Comparison of ENCODE assay signal across 7 mouse cellular contexts in genomic region chr11:121261074-121261473, GRCm38 (mm10). TPM values are rescaled to one million over a fixed set of nuclear protein-coding genes. Genes with fewer than 3 reads are reported as not detected.
A peak's percentile ranks its signal among the peaks of the same experiment; 100 is the strongest.
DNase-seq lines count a peak whose midpoint lies in the region; ATAC-seq and TF ChIP-seq lines count a peak whose summit lies in the region.

No protein-coding gene starts in this region.

- no peak for DNase-seq in lung, postnatal 0 days (ENCODE audit: low spot score)
- DNase-seq in lung, adult 18-20 months: no peak
- no peak for DNase-seq in limb, embryonic 14.5 days (ENCODE audit: low spot score)
- DNase-seq in thymus, postnatal 14 days: no peak
- DNase-seq in layer of hippocampus, adult 8-10 months (ENCODE audit: low spot score in 2 of 2): no peak

- no peaks in the 10 kb centered on the region for H3K9me3 ChIP-seq in lung, postnatal 0 days (ENCODE audit: low read length)
- H3K9me3 ChIP-seq in forebrain, embryonic 12.5 days: no peaks in the 10 kb centered on the region
- no peaks in the 10 kb centered on the region for H3K9me3 ChIP-seq in limb, embryonic 14.5 days (ENCODE audit: control insufficient read depth, low read length)
- H3K9me3 ChIP-seq in stomach, embryonic 14.5 days (ENCODE audit: control insufficient read depth, low read depth, low read length): no peaks in the 10 kb centered on the region

- H3K4me2 ChIP-seq in lung, postnatal 0 days (replicated peaks; ENCODE audit: low read depth, low read length): peak overlapping the region; percentile 93
- H3K4me2 ChIP-seq in forebrain, embryonic 12.5 days: peak overlapping the region; percentile 95
- H3K4me2 ChIP-seq in limb, embryonic 14.5 days (replicated peaks; ENCODE audit: low read depth, low read length, severe bottlenecking): peak overlapping the region; percentile 70
- H3K4me2 ChIP-seq in stomach, embryonic 14.5 days (replicated peaks; ENCODE audit: low read depth, low read length): peak overlapping the region; percentile 78

- H3K4me1 ChIP-seq in lung, postnatal 0 days (ENCODE audit: insufficient read depth, low read depth, low read length): peaks cover 7% of the 10 kb centered on the region; the same call in 1 of the 2 replicates
- peaks cover 20% of the 10 kb centered on the region for H3K4me1 ChIP-seq in forebrain, embryonic 12.5 days
- H3K4me1 ChIP-seq in limb, embryonic 14.5 days (ENCODE audit: control insufficient read depth, insufficient read depth, low read length): peaks cover 12% of the 10 kb centered on the region
- peaks cover 13% of the 10 kb centered on the region; the same call in 1 of the 2 replicates for H3K4me1 ChIP-seq in stomach, embryonic 14.5 days (ENCODE audit: control insufficient read depth, insufficient read depth, low read length)

- 37% methylated on average over 2 of the region's 2 CpGs for WGBS in lung, postnatal 0 days
- whole genome bisulfite sequencing in forebrain, embryonic 12.5 days: 48% methylated on average over 2 of the region's 2 CpGs
- WGBS in limb, embryonic 14.5 days: 57% methylated on average over 2 of the region's 2 CpGs
- 52% methylated on average over 2 of the region's 2 CpGs for WGBS in stomach, embryonic 14.5 days

- no peak for TF ChIP-seq EP300 in lung, postnatal 0 days (IDR thresholded peaks at IDR 0.05)

- H3K4me3 ChIP-seq in lung, postnatal 0 days (ENCODE audit: low read depth, low read length): peak overlapping the region; percentile 94
- peak overlapping the region; percentile 100 for H3K4me3 ChIP-seq in forebrain, embryonic 12.5 days (replicated peaks)
- H3K4me3 ChIP-seq in limb, embryonic 14.5 days (replicated peaks; ENCODE audit: low read length): peak overlapping the region; percentile 97
- H3K4me3 ChIP-seq in stomach, embryonic 14.5 days (ENCODE audit: low read depth, low read length): peak overlapping the region; percentile 99

- no peak for ATAC-seq in lung, postnatal 0 days
- ATAC-seq in forebrain, embryonic 12.5 days (ENCODE audit: low FRiP score): no peak
- ATAC-seq in limb, embryonic 14.5 days (ENCODE audit: low FRiP score, low read depth): no peak
- ATAC-seq in stomach, embryonic 14.5 days (ENCODE audit: insufficient number of reproducible peaks, insufficient read depth, low FRiP score, low read depth): no peak

- H3K27me3 ChIP-seq in lung, postnatal 0 days (replicated peaks; ENCODE audit: insufficient read depth, low read length): no peaks in the 10 kb centered on the region
- no peaks in the 10 kb centered on the region for H3K27me3 ChIP-seq in forebrain, embryonic 12.5 days
- no peaks in the 10 kb centered on the region for H3K27me3 ChIP-seq in limb, embryonic 14.5 days (ENCODE audit: control insufficient read depth, insufficient read depth, low read length)
- no peaks in the 10 kb centered on the region for H3K27me3 ChIP-seq in stomach, embryonic 14.5 days (ENCODE audit: control insufficient read depth, insufficient read depth, low read length)

- no peaks in the 10 kb centered on the region for H3K36me3 ChIP-seq in lung, postnatal 0 days (ENCODE audit: insufficient read depth, low read length)
- peaks cover 47% of the 10 kb centered on the region for H3K36me3 ChIP-seq in forebrain, embryonic 12.5 days (replicated peaks)
- H3K36me3 ChIP-seq in limb, embryonic 14.5 days (ENCODE audit: control insufficient read depth, insufficient read depth, low read length): peaks cover 26% of the 10 kb centered on the region
- H3K36me3 ChIP-seq in stomach, embryonic 14.5 days (ENCODE audit: control insufficient read depth, insufficient read depth, low read length): peaks cover 12% of the 10 kb centered on the region; the same call in 1 of the 2 replicates

- peak overlapping the region; percentile 90 for H3K9ac ChIP-seq in lung, postnatal 0 days (replicated peaks; ENCODE audit: low read depth)
- peak overlapping the region; percentile 99 for H3K9ac ChIP-seq in forebrain, embryonic 12.5 days
- peak overlapping the region; percentile 94 for H3K9ac ChIP-seq in limb, embryonic 14.5 days (ENCODE audit: low read depth, low read length, severe bottlenecking)
- H3K9ac ChIP-seq in stomach, embryonic 14.5 days (replicated peaks; ENCODE audit: low read depth, low read length): peak overlapping the region; percentile 93

- no peak for TF ChIP-seq POLR2A in limb, embryonic 14.5 days (IDR thresholded peaks at IDR 0.05; ENCODE audit: borderline replicate concordance, extremely low read depth, insufficient read depth, insufficient read length)

- no peak for TF ChIP-seq CTCF in lung, postnatal 0 days (IDR thresholded peaks at IDR 0.05)

- H3K27ac ChIP-seq in lung, postnatal 0 days (ENCODE audit: low read length): no peak overlapping the region
- no peak overlapping the region for H3K27ac ChIP-seq in forebrain, embryonic 12.5 days
- H3K27ac ChIP-seq in limb, embryonic 14.5 days (replicated peaks; ENCODE audit: low read depth, low read length): no peak overlapping the region
- no peak overlapping the region for H3K27ac ChIP-seq in stomach, embryonic 14.5 days (ENCODE audit: low read length)

RNA-seq across cellular contexts. Expression of gene Foxk2, which starts 1.3 kb away (rescaled TPM):
- 4.0 and 5.1 TPM in 2 replicates for polyA plus RNA-seq in lung, postnatal 0 days (2015; fragmentation: Nextera tagmentation; extraction: Ambion mirVana)
- polyA plus RNA-seq in forebrain, embryonic 12.5 days (2016; fragmentation: Nextera tagmentation; extraction: Ambion mirVana): 13.0 and 13.8 TPM in 2 replicates
- 43.7 and 54.2 TPM in 2 replicates for polyA plus RNA-seq in limb, embryonic 14.5 days (2012; rRNA removed)
- 11.1 and 13.7 TPM in 2 replicates for polyA plus RNA-seq in limb, embryonic 14.5 days (2014; fragmentation: Nextera tagmentation; extraction: Ambion mirVana)
- 9.6 and 11.6 TPM in 2 replicates for polyA plus RNA-seq in stomach, embryonic 14.5 days (2014; fragmentation: Nextera tagmentation; extraction: Ambion mirVana)
- 10 to 100 TPM; 65.3 to 83.7 (median 78.3) TPM for total RNA-seq in layer of hippocampus, adult 8-10 months (2022)

RNA-seq across cellular contexts. Expression of gene Narf, which starts 24.0 kb away (rescaled TPM):
- polyA plus RNA-seq in lung, postnatal 0 days (2015; fragmentation: Nextera tagmentation; extraction: Ambion mirVana): 15.8 and 18.7 TPM in 2 replicates
- polyA plus RNA-seq in forebrain, embryonic 12.5 days (2016; fragmentation: Nextera tagmentation; extraction: Ambion mirVana): 65.0 and 72.4 TPM in 2 replicates
- 44.1 and 52.3 TPM in 2 replicates for polyA plus RNA-seq in limb, embryonic 14.5 days (2012; rRNA removed)
- polyA plus RNA-seq in limb, embryonic 14.5 days (2014; fragmentation: Nextera tagmentation; extraction: Ambion mirVana): 49.4 and 58.5 TPM in 2 replicates
- 43.2 and 53.8 TPM in 2 replicates for polyA plus RNA-seq in stomach, embryonic 14.5 days (2014; fragmentation: Nextera tagmentation; extraction: Ambion mirVana)
- total RNA-seq in layer of hippocampus, adult 8-10 months (2022): 10 to 100 TPM; 42.9 to 71.2 (median 51.7) TPM

RNA-seq across cellular contexts. Expression of gene Cybc1, which starts 32.0 kb away (rescaled TPM):
- polyA plus RNA-seq in lung, postnatal 0 days (2015; fragmentation: Nextera tagmentation; extraction: Ambion mirVana): 28.9 and 29.3 TPM in 2 replicates
- polyA plus RNA-seq in forebrain, embryonic 12.5 days (2016; fragmentation: Nextera tagmentation; extraction: Ambion mirVana): 33.3 and 34.0 TPM in 2 replicates
- polyA plus RNA-seq in limb, embryonic 14.5 days (2012; rRNA removed): 47.1 and 50.4 TPM in 2 replicates
- polyA plus RNA-seq in limb, embryonic 14.5 days (2014; fragmentation: Nextera tagmentation; extraction: Ambion mirVana): 41.3 and 49.6 TPM in 2 replicates
- polyA plus RNA-seq in stomach, embryonic 14.5 days (2014; fragmentation: Nextera tagmentation; extraction: Ambion mirVana): 36.9 and 40.6 TPM in 2 replicates
- 10 to 100 TPM; 22.1 to 25.3 (median 24.3) TPM for total RNA-seq in layer of hippocampus, adult 8-10 months (2022)

RNA-seq across cellular contexts. Expression of gene Ogfod3, which starts 56.6 kb away (rescaled TPM):
- 18.3 and 20.3 TPM in 2 replicates for polyA plus RNA-seq in lung, postnatal 0 days (2015; fragmentation: Nextera tagmentation; extraction: Ambion mirVana)
- polyA plus RNA-seq in forebrain, embryonic 12.5 days (2016; fragmentation: Nextera tagmentation; extraction: Ambion mirVana): 16.1 and 19.7 TPM in 2 replicates
- 12.5 and 12.7 TPM in 2 replicates for polyA plus RNA-seq in limb, embryonic 14.5 days (2012; rRNA removed)
- polyA plus RNA-seq in limb, embryonic 14.5 days (2014; fragmentation: Nextera tagmentation; extraction: Ambion mirVana): 21.8 and 22.4 TPM in 2 replicates
- 28.0 and 34.7 TPM in 2 replicates for polyA plus RNA-seq in stomach, embryonic 14.5 days (2014; fragmentation: Nextera tagmentation; extraction: Ambion mirVana)
- total RNA-seq in layer of hippocampus, adult 8-10 months (2022): 10 to 100 TPM in 1 of 4 experiments, 1 to 10 TPM in 3; 4.4 to 12.7 (median 7.1) TPM

RNA-seq across cellular contexts. Expression of gene Hexdc, which starts 56.8 kb away (rescaled TPM):
- polyA plus RNA-seq in lung, postnatal 0 days (2015; fragmentation: Nextera tagmentation; extraction: Ambion mirVana): 4.5 and 6.1 TPM in 2 replicates
- polyA plus RNA-seq in forebrain, embryonic 12.5 days (2016; fragmentation: Nextera tagmentation; extraction: Ambion mirVana): 7.9 and 8.4 TPM in 2 replicates
- 45.5 and 52.2 TPM in 2 replicates for polyA plus RNA-seq in limb, embryonic 14.5 days (2012; rRNA removed)
- polyA plus RNA-seq in limb, embryonic 14.5 days (2014; fragmentation: Nextera tagmentation; extraction: Ambion mirVana): 8.4 and 12.5 TPM in 2 replicates
- 12.0 and 12.6 TPM in 2 replicates for polyA plus RNA-seq in stomach, embryonic 14.5 days (2014; fragmentation: Nextera tagmentation; extraction: Ambion mirVana)
- 10 to 100 TPM; 21.6 to 27.6 (median 26.1) TPM for total RNA-seq in layer of hippocampus, adult 8-10 months (2022)
